Mouse (Mus musculus): ENCODE measurements around the gene Ubtf.
"Not testable (repeated sequence)": the region's sequence is repeated elsewhere in the genome, so short reads cannot be mapped to it uniquely, and the experiment has no call there.

Gene Ubtf

DNA sequence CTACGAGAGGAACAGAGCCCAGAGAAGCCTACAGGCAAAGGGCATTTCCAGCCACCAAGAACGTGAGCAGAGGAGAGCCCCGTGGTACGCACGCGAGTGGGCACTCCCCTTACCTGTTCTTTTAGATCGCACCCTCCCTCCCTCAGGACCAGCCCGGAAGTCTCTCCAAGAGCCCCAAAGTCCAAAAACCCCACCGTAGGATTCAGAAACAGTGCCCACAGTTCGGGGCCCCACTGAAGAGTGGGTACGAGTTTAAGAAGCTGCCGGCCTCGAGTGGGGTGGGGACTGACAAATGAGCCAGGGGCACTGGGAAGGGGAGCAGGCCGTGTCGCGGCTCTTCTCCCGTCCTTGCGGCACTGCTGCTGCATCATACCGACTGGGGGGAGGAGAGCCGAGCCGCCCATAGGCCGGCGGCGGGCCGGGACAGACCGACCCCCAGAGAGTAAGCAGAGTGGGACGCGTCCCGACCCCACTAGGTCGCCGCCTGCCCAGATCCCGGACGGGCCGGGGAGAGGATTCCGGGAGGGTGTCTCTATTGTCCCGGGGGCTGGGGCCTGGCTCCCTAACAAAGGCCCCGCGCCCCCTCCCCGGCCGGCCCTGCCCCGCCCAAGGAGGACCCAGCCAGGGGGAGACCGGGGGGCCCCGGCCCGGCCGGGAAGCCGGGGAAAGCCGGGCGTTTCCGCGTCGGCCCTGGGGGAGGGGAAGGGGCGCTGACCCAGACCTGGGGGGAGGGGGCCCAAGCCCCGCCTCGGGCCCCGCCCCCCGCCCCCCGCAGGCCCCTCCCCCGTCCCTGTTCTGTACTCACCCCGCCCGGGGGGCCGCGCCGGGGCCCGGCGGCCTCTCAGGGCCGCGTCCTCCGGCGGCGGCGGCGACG, 23.7 kb downstream of the Ubtf start:
- in situ Hi-C loops (cut with MseI, MboI): no loop called here

DNA sequence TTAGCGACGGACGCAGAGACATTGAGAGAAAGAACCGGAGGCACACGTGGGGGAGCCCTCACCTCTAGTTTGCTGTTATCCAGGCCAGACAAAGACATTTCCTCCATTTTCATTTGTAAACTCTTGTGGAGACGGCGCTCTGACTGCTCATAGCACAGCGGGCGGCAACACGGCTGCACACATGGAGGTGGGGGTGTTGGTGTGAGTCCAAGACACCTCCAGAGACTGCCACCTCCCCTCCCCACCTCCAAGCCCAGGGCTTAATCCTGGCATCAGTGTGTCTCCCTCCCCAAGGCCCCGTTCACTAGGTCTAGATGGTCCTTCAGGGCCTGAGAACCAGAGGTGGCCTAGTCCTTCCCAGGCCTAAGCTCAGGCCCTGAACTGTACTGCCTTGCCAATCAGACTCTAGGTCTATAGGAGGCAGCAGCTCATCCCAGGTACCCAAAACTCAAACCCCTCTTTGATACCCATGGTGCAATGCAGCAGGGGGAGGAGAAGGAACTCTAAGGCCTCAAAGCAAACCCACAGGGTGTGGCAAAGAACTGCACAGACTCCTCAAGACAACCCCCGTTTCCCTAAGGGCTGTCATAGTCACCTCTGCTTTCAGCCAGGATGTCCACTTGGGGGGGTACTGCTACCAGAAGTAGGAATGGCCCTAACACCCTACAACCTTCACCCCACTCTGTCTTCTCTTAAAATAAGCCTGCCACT, 24.5 kb downstream of the Ubtf start:
- in situ Hi-C loops (cut with MseI, MboI): no loop called here

DNA sequence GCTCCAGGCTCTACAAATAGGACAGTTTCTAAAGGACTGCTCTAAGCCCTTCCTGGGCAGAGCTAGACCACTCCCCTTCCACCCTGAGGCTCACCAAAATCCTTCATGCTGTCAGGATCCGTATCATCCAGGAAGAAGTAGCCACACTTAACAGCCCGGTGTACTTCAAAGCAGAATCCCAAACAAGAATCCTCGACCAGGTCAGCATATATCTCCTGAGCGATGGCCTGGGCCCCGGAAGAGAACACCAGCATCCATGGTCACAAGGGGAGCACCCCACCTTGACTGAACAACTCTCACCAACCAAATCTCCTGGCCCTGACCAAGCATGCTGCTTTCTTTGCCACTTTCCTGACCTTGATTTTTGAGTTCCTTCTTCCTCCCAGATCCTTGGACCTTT, 25.1 kb downstream of the Ubtf start:
- in situ Hi-C loops (cut with MseI, MboI): no loop called here

DNA sequence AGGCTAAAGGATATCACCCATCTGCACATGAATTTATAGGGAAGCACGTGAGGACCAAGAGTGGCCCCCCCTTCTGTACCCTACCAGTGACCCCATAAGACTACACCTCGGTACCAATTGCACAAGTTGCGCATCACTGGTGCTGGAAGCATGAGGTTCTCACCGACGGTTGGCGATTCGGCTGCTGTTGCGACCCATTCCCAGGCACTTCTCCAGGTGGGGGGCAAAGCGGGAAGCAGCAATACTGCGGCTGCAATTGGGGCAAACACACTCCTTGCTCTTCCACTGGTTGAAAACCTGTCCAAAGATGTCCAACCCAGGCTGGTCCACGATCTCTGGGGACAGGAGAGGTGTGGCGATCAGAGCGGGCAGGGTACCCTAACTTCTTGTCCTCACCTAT, 25.6 kb downstream of the Ubtf start:
- in situ Hi-C loops (cut with MseI, MboI): no loop called here

DNA sequence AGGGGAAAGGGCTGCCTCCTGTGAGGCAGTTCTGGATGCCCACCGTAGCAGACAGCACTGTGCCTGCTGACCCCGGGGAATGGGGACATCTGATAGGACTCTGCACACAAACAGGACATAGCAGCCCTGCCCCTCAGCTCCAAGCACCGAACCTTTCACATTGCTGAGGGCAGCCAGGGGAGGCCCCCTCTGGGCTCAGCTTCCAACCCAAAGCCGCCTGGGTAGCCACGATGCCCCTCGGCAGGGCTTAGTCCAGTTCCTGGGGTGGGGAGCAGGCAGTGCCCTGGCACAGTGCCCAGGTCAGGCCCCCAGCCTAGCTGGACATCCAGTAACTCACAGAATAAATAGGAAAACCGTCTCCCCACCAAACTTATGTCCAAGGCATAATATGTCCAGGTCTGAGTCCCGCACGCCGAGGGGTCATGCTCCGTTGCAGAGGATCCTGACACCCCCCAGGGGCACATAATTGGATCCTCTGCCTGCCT, 28.4 kb downstream of the Ubtf start:
- in situ Hi-C loops (cut with MseI, MboI): no loop called here

DNA sequence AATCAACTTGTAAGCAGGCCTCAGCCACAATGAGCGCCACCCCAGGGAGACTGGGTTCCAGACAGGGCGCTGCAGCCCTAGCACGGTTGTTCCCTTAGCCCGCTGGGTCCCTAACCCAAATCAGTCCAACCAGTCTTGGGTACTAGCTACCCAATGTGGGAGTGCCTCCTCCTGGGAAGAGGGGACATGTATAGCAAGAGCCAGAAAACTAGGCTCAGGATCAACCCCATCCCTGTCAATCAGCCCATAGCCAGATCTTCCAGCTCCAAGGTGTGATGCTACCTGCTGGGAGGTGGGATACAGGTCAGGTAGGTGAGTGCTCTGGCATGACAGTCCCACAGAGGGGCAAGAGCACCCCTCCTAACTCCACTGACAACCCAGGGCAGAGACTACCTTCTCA, 29.4 kb downstream of the Ubtf start:
- in situ Hi-C loops (cut with MseI, MboI): no loop called here

DNA sequence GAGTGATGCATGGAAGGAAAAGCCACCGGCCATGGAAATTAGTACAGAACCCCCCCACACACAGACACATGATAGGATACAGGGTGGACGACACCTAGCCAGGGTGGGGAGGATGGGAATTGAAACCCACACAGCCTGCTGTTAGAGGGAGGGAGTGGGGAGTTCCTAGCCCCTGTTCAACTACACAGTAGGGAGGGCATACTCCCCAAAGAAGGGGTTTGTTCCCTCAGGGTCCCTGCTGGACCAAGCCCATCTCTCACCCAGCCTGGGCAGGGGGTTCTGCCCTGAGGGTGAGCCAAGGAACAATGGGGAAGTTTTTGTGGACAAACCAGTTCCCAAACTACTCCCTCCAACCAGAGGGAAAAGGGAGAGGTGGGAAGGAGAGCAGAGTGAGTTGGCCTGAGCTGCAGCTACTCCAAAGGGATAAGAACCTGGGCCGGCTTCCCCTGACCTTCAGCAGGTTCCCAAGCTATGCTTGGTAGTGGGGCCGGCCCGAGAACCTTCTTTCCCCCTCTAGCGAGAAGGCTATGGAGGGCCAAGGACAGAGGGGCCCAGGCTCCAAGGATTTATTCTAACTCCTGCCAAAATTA, 29.9 kb downstream of the Ubtf start:
- in situ Hi-C loops (cut with MseI, MboI): no loop called here

DNA sequence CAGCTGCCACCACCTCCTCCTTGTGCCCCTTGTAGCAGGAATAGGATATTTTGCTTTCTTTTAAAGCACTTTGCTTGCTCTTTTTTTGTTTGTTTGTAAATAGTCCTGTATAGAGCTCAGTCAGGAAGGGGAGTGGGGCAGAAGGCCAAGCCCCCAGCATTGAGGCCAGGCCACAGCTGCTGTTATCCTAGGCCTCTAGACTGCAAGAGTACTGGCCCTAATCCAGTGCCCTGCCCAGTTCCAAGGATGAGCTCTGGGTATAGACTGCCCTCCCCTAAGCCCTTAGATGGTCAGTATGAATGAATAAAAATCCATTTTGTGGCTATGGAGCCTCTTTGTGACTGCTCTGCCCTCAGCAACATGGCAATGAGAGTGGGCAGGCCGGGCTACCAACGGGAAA, 30.6 kb downstream of the Ubtf start:
- in situ Hi-C loops (cut with MseI, MboI): no loop called here

DNA sequence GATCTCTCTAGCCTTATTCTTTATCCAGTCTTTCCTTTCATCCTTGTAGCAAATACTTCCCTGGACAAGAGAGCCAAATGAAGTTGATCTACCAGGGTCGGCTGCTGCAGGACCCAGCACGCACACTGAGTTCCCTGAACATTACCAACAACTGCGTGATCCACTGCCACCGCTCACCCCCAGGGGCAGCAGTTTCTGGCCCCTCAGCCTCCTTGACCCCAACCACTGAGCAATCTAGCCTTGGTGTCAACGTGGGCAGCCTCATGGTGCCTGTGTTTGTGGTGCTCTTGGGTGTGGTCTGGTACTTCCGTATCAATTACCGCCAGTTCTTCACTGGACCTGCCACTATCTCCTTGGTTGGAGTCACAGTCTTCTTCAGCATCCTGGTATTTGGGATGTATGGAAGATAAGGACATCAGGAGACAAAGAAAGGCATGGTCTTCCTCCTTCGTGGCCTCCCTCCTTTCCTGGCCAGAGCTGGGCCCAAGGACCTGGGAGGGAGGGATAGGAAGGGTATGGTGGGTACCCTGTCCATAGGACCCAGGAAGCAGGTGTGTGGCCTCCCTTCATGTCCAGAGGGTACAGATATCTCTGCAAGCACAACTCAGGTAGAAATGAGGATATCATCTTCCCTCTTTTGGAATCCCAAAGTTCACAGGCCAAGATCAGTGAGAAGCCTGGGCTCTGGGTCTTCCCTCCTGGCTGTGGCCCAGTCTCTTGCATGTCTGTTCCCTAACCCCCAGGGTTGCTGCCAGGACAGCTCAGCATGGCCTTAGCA, 31.3 kb downstream of the Ubtf start:
- in situ Hi-C loops (cut with MseI, MboI): no loop called here

DNA sequence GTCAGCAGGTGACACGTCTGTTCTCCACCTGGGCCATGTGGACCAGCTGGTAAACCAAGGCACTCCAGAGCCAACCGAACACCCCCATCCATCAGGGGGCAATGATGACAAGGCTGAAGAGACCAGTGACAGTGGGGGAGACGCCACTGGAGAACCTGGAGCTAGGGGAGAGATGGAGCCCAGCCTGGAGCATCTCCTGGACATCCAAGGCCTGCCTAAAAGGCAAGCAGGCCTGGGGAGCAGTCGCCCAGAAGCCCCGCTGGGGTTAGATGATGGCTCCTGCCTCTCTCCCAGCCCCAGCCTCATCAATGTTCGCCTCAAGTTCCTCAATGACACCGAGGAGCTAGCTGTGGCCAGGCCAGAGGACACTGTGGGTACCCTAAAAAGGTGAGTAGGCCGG, 32.1 kb downstream of the Ubtf start:
- in situ Hi-C loops (cut with MseI, MboI): no loop called here

DNA sequence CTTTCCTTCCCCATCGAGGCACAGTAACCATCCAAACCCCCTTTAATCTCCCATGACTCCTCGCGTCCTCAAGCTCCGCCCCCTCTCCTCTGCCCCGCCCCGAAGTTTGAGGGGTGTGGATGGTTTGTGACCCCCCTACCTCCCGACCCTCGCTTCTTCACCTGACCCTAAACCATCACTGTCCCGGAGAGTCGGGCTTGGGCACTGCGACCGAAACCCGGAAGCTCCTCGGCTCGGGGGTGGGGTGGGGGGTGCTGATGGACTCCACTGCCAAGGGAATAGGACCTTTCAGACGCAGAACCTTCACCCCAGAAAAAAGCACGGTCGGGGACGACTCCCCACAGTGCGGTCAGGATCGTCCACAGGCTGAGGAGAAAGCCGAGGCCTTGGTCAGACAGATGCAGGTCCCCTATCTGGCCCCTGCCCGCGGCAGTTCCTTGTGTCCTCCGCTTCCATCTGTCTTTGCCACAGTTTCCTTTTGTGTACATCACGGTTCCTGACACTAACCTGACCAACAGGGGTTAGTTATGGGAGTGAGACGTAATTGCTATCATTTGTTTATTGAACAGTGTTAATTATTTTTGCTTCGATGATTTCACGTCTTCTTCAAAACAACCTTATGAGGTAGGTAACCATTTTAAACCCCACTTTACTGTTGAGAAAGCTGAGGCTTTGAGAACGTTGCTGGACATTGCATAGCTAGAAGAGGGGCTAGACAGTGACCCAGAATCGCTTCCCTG, 34.3 kb downstream of the Ubtf start:
- in situ Hi-C loops (cut with MseI, MboI): no loop called here

DNA sequence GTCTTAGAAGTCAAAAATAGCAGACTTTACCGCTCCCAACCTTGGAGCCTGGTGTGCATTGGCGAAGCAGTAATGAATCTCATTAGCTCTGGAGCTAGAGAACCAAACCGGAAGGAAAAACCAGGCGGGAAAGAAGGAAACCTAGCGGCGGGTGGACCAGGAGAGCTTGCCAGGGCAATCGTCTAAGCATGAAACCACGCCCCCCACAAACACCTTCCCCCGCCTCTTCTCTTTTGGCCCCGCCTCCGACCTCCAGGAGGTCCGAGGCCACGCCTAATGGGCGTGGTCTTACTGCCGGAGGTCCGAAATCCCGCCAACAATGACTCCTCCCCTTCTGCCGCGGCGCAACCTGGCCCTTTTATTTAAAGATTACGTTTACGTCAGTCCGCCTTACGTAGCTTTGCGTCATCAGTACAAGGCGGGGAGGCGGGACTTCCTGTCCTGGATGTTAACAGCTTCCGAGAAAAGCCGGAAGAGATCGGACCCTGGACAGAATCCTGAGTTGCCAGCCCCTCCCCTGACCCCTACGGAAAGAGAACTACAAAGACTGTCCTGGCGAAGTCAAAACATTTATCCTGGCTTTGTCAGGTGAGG, 34.9 kb downstream of the Ubtf start, which contains the start of gene Tmub2:
Gene Tmub2 (plus strand): TSS at position 431 of the 594 bp plus-strand sequence.
- in situ Hi-C loops (cut with MseI, MboI): no loop called here

DNA sequence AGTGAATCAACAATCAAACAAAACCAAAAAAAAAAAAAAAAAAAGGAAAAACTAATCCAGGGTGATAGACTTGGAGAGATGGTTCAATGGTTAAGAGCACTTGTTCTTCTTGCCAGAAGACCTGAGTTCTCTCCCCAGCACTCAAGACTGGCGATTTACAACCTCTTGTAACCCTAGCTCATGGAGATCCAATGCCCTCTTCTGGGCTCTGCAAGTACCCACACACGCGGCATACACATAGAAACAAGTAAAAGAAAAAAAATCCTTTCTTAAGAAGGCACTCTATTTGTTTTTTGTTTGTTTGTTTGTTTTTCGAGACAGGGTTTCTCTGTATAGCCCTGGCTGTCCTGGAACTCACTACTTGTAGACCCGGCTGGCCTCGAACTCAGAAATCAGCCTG, 35.6 kb downstream of the Ubtf start:
- in situ Hi-C loops (cut with MseI, MboI): no loop called here

DNA sequence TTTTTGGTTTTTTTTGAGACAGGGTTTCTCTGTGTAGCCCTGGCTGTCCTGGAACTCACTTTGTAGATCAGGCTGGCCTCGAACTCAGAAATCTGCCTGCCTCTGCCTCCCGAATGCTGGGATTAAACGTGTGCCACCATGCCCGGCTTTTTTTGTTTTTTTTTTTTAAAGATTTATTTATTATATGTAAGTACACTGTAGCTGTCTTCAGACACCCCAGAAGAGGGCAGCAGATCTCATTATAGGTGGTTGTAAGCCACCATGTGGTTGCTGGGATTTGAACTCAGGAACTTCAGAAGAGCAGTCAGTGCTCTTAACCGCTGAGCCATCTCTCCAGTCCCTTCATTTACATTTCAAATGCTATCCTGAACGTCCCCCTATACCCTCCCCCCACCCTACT, 39.3 kb downstream of the Ubtf start:
- in situ Hi-C loops (cut with MseI, MboI): not testable (repeated sequence)

DNA sequence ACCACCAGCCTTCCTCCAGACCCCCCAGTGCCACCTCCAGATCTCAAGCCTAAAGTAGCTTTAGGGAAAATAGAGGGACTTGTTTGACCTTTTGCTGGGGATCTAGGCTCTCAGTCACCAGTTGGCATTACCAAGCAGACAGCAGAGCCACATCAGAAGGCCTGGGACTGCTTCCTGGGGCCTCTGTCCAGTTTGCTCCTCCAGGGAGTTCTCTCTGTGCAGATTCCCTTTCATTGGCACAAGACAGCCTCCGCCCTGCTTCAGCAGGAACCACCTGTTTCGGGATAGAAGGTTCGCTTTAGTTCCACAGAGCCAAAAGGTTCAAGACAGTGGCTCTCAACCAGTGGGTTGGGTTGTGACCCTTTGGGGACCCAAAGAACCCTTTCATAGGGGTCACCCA, 39.9 kb downstream of the Ubtf start:
- in situ Hi-C loops (cut with MseI, MboI): no loop called here

DNA sequence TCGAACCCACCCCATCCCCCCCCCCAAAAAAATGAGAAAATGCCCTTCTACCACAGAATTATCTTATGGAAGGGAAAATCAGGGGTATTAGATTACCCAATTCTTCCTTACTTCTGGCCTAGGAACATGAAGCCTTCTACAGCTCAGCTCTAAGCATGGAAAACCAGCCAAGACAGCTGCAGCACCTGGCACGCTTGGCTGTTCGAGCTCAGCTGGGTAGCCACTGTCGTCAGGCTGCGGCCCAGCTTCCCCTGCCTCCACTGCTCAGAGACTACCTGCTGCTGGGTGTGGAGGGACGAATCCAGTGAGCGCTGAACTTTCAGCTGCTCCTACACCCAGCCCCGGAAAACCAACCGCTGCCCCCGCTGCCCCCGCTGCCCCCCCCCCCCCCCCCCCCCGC, 41.8 kb downstream of the Ubtf start:
- in situ Hi-C loops (cut with MseI, MboI): no loop called here

DNA sequence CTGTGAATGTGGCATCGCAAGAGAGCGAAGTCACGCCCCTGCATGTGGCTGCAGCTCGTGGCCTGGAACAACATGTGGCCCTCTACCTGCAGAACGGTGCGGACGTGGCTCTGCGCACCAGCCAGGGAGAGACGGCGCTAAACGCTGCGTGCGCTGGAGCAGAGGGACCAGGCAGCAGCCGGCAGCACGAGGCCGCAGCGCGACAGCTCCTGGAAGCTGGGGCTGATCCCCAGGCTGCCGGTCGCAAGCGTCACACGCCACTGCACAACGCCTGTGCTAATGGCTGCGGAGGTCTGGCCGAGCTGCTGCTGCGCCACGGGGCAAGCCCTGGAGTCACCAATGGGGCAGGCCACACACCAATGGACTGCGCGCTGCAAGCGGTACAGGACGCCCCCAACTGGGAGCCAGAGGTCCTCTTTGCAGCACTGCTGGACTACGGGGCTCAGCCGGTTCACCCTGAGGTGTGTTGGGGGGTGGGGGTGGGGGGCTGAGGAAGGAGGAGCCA, 43.1 kb downstream of the Ubtf start:
- in situ Hi-C loops (cut with MseI, MboI): no loop called here

DNA sequence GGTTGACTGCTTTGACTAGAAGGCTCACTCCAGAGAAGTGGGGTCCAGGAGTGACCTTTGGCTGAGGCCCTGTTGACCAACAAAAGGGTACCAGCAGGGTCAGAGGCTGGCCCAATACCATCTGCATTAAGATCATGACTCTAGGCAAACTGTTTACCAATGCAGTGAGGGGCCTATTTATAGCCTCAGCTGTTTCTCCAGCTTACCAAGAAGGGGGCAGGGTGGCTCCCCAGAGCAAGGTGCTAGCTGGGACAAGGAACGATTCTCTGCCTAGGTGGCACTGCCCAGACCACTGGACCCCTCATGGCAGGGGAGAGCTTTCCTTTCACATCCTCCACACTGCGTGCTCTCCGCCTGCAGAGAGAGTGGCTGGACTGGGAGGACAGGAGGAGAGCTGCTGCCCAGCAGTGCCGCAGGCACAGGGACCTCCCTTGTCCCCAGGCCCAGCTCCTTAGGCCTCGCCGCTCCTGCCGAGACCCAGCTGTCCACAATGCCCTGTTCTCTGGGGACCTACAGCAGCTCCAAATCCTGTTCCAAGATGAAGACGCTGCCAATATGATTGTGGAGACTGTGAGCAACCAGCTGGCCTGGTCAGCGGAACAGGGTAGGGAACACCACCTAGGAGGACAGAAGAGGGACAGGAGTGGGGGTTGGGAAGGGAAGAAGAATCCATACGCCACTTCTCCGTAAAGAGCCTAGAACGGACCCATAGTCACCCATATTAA, 50.9 kb downstream of the Ubtf start, which contains the start of gene Asb16:
Gene Asb16 (plus strand): TSS at position 224 of the 725 bp plus-strand sequence.
- in situ Hi-C loops (cut with MseI, MboI): no loop called here

DNA sequence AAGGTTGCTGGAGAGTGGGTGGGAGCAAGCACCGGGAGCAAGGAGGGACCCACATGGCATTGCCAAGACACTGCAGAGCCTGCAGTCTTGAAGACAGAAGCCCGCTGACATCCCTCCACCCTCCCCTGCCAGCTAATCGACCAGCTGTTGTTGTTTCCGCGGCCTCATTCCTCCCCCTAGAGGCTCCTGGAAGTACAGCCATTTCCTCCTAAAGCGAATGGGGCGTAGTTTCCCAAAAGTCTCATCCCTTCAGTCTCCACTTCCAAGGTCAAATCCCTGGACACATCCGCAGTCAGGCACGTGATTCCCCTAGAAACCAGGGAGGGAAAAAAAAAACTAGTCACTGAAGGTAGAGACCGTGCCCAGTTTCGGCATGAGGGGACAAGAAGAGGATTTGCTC, 52.1 kb downstream of the Ubtf start:
- in situ Hi-C loops (cut with MseI, MboI): no loop called here

Data from mouse trophoblast stem cell (cell line).